Mouse (Mus musculus) 416B (cell line): ENCODE data around the gene Gramd2.

Experiments
- DNase-seq: peaks from one replicate; pipeline ENCODE4 v3.0.0; 2011; ENCODE audit warnings: low read depth

Gene Gramd2

DNA sequence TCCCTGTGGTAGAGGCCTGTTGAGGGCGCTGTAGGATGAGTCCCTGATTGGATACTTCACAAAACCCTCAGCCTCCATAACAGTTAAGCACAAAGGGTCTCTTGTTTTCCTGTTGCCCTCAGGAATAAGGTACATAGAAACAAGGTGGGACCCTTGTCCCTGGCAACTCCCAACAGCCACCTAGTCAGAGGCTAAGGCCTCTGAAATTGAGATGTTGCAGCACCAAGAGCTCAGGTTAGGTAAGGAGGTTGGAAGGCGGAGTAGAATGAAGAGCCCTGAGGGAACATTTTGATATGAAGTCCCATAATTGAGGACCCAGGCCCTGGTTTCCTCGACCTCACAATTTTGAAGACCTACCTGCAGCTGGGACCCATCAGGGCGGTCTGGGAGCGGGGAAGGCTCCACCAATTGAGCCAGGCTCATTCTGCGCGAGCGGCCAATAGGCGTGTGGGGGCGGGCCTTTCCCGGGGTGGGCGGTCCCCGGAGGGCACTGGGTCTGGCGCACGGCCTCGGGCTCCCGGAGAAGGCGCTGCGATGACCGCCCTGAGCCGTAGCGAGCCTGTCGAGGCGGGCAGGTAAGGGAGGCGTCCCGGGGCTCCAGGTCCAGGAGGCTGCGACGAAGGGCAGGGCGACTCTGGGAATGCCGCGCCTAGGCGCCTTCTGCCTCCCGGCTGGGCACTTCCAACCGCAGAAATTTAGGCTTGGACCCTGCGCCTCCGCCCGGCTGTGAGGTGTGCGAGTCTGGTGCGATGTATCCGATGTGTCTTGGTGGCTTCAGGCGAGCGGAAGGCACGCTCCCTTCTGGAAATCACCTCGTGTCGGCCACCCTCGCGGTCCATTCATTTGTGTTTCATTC is at the start of gene Gramd2:
Gene Gramd2, plus strand, starts transcription at position 467 of the 856 bp plus-strand sequence.
- DNase-seq: peak; percentile 51

GRCm38 (mm10) chr9:59638372-59638771 is 41.6 kb upstream of the Gramd2 start:
- no peak for DNase-seq

DNA sequence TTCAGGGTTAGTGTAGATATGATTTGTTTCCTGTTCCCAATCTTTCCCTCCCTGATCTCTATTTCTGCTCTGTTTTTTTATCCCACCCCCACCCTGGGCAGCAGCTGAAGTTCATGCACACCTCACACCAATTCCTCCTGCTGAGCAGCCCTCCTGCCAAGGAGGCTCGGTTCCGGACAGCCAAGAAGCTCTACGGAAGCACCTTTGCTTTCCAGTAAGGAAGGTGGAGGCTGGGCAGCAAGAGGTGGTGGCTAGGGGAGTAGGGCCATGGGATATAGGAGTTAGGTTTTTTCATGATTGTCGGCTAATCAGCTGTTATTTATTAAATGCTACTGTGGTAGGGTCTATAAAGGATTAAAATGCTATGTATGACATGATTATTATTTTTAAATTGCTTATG is 40.0 kb upstream of the Gramd2 start:
- no peak for DNase-seq

GRCm38 (mm10) chr9:59641320-59641719 is 38.6 kb upstream of the Gramd2 start:
- DNase-seq: peak; percentile 40

DNA sequence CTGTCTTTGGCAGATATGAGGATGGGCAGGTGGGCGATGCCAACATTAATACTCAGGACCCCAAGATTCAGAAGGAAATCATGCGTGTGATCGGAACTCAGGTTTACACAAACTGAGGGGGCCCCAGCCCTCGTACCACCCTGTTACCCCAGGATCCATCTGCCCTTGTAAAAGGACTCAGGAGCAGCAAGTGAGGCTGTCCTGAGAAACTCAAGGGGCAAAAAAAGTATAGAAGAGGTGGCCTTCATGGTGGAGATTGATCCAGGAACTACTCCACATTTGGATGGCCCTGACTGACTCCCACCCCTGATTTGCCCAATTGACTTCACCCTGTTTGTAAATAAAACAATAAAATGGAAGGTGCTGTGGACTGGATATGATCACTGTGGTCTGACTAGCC is 30.0 kb upstream of the Gramd2 start:
- DNase-seq: no peak

DNA sequence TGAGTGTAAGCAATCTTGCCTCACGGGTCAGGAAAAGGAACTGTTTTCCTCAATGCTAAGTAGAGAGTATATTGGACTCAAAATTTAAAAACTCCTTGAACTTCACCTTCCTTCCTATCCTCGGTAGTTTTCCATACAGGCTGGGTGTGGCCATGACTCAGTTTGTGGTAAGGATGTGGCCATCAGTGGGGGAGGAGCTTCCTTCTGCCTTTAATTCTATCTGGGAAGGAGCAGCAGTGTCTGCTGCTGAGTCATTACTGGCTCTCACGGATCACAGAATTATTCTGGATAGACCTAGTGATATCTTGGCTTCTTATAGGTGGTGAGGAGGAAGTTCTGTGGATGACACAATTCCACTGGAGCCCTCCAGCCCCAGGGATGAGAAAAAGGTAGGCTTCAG is 26.6 kb upstream of the Gramd2 start:
- peak; percentile 96 for DNase-seq

GRCm38 (mm10) chr9:59654450-59654983 is 25.4 kb upstream of the Gramd2 start:
- no peak for DNase-seq

DNA sequence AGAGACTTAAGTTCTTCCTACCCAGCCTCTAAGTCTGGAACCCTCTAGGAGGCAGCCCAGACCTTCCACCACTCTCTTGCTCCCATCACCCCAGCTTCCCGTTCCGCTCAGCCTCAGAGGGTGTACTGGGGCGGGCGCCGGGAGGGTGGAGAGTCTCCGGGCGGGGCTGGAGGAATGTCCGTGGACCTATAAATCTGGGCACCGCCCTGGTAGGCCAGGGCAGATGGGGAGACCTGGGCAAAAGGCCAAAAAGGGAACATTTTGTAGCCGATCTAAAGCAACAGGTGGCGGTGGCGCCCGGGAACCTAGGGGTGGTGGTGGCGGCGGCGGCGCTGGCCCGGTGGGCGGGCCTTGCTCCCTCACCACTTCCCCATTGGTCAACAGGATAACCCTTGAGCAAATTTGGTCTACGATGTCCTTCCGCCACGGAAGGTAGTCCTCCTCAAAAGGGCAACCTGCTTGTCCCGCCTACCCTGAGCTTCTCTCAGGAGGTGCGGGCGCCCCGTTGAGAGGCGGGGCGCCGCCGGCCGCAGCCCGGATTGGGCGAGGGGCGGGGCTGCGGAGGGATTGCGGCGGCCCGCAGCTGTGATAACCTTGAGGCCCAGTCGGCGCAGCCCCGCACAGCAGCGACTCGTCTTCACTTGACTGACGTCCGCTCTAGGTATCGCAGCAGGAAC is 23.8 kb upstream of the Gramd2 start, which contains the start of gene Pkm:
Gene Pkm, plus strand, starts transcription at position 411 of the 677 bp plus-strand sequence.
- DNase-seq: peak; percentile 100

GRCm38 (mm10) chr9:59656635-59657617 is 23.0 kb upstream of the Gramd2 start:
- peak; percentile 91 for DNase-seq

- DNase-seq: peak; percentile 55
Measured at GRCm38 (mm10) chr9:59658146-59658545, 21.8 kb upstream of the Gramd2 start.

GRCm38 (mm10) chr9:59659036-59660026 is 20.6 kb upstream of the Gramd2 start:
- peak; percentile 95 for DNase-seq

- DNase-seq: peak; percentile 86
Measured at GRCm38 (mm10) chr9:59660421-59660820, 19.5 kb upstream of the Gramd2 start.

DNA sequence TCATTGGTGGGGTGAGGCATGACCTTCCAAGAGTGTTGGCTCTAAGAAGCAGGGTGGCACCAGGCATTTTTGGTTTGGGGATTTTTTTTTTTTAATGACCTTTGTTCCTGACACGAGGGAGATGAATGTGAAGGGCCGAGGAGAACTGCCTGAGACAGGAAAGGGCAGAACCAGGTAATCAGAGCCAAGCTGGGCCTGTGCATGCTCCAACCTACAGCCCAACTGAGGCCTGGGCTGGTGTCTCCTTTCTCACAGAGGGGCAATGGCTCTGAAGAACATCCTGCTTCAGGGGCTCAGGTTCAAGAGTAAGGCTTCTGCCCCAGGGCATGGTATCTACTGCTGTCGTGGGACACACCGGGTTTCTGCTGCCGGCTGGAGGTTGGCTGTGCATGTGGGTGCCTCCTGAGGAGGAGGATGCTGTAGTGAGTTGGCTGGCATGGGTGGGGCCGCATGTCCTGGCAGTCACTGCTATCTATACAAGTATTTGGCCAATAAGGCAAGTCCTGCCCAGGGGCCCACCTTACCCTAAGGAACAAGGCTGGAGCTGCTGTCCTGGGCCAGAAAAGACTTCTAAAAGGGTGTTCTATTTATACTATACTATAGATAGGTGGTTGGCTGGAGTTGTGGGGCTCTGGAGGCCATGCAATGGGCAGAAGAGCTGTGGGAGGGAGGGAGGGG is 18.5 kb upstream of the Gramd2 start:
- no peak for DNase-seq

GRCm38 (mm10) chr9:59663226-59663625 is 16.7 kb upstream of the Gramd2 start:
- DNase-seq: no peak

DNA sequence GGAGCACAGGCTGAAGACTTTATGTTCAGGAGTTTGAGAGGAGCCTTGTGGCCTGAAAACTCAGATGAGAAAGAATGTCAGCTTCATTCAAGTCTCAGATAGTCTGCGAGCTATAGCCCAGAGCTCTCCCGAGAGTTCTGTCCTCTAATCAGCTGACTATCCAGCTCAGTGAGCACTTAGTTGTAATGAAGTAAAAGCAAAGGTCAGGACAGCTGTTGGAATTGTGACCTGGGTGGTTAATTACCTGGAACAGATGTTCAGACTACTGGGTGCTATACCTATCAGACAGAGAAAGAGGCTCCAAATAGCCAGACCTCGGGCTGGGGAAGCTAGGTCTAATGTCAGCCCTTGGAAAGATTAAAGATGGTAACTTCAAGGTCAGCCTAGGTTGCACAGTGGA is 16.0 kb upstream of the Gramd2 start:
- no peak for DNase-seq

DNA sequence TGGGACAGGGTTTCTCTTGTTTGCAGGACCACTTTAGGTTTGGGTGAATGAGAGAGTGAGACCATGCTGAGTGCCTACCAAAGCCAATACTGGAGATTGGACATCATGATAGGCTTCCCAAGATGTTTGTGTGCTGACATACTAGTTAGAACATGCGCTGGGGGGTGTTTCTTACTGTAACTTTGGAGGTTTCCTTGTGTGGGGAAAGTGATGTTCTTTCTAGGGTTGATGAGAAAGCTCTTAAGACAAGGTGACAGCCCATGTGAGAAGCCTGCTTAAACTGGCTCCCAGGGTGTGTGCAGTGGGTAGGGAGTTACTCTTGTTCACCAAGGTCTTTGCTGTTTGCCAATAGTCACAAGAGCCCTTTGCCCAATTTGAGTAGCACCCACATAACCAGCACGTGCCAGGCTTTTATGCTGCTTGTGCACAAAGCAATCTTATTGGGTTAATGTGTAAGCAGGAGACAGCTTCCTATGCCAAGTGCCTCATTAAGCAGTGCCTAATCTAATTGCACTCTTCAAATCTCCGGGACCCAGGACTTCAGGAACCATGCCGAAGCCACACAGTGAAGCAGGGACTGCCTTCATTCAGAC is 15.2 kb upstream of the Gramd2 start:
- DNase-seq: no peak

DNA sequence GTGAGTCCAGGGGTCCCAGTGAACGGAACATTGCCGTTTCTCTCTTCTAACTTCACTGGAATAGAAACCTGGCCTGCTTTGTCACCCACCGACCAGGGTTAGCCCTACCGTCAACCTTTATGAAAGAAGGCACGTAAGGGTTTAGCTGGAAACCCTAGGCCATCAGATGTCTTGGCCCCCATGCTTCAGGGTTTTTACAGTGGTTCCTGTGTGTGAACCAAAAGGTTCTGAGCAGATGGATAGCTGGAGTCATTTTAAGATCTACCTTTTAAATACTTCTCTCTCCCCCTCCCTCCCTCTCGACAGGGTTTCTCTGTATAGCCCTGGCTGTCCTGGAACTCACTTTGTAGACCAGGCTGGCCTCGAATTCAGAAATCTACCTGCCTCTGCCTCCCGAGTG is 13.9 kb upstream of the Gramd2 start:
- DNase-seq: no peak

DNA sequence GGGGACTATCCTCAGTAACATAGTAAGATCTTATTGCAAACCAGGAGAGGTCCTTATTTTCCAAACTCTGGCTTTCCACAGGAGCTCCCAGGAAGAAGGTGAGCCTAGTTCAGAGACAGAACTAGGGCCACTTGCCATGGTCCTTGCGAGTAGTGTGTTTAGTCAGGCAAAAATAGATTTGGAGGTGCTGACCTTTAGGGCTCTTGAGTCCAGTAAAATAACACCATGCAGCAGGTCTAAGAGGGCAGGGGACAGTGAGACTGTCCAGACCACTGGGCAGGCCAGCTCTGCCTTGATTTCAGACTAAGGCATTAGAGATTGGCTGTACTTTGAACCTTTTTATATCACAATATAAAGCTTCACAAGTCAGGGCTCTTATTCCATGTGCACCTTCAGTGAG is 13.1 kb upstream of the Gramd2 start:
- DNase-seq: no peak

- DNase-seq: no peak
Measured at GRCm38 (mm10) chr9:59667250-59667649, 12.7 kb upstream of the Gramd2 start.

DNA sequence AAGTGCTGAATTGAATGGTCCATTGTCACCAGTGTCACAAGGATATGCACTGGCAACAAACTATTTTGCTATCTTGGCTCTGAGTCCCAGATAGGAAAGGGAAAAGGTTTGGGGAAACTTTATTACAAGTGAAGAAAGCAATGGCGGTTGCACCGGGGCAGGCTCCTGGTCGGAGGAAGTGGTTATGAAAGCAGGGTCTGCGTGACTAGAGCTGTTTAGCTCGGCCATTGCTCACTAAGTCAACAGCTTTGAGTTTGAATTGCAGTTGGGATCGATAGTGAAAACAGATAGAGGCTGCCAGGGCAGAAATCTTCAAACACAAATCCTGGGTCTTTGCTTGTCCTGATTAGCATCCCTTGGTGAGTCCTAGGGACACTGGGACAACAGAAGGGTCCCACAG is 12.0 kb upstream of the Gramd2 start:
- no peak for DNase-seq
